8 mouse cellular contexts compared by ENCODE assay signal in the genomic region with DNA sequence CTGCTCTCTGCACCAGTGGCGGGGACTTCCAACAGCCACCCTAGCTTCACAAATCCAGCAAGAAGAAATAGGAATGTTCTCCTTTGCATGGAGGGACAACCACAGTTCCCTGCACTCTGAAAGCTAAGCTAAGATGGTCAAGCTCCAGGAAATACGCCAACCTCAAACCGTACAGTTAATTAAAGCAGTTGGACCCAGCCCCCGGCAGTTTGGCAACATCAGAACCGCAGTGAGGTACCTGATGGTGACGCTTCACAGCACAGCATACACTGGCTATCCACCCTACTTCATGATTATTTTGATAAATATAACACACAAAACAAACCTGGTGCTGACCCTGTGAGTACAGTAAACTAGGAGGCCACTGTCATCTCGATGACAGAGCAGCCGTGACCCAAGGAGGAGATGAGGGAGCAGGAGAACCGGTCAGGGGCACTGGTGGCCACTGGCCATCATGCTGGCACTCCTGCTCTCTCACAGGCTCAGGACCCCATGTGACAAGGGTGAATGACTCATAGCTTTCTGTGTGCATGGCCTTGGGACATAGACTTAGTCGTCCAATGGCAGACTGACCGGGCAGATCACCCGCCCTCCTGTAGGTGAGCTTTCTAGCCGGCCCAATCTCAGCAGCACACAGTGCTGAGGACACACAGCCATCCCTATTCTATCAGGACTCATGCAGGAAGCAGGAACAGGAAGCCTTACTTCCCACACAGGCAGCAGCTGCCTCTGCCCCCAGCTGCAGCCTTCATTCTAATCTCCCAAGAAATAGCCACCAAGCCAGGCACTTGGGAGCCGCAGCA. TPM values are rescaled to one million over a fixed set of nuclear protein-coding genes. Genes with fewer than 3 reads are reported as not detected.
DNase-seq lines count a peak whose midpoint lies in the region; ATAC-seq lines count a peak whose summit lies in the region.

No protein-coding gene starts in this region.

- H3K9me3 ChIP-seq in midbrain, embryonic 12.5 days = no peaks in the 10 kb centered on the region
- H3K9me3 ChIP-seq in midbrain, embryonic 11.5 days (ENCODE audit: control insufficient read depth, low read length) = no peaks in the 10 kb centered on the region
- no peaks in the 10 kb centered on the region for H3K9me3 ChIP-seq in heart, embryonic 16.5 days (replicated peaks; ENCODE audit: control insufficient read depth, low read length)
- no peaks in the 10 kb centered on the region for H3K9me3 ChIP-seq in neural tube, embryonic 14.5 days (ENCODE audit: control insufficient read depth, low read length)

- peaks cover 14% of the 10 kb centered on the region; the same call in 1 of the 2 replicates for H3K36me3 ChIP-seq in midbrain, embryonic 12.5 days
- H3K36me3 ChIP-seq in midbrain, embryonic 11.5 days (ENCODE audit: control insufficient read depth, insufficient read depth, low read length) = no peaks in the 10 kb centered on the region
- H3K36me3 ChIP-seq in heart, embryonic 16.5 days (ENCODE audit: control insufficient read depth, insufficient read depth) = peaks cover 15% of the 10 kb centered on the region
- no peaks in the 10 kb centered on the region for H3K36me3 ChIP-seq in neural tube, embryonic 14.5 days (ENCODE audit: control insufficient read depth, insufficient read depth, low read length)

- no peak overlapping the region for H3K4me2 ChIP-seq in midbrain, embryonic 12.5 days (replicated peaks)
- no peak overlapping the region for H3K4me2 ChIP-seq in midbrain, embryonic 11.5 days
- H3K4me2 ChIP-seq in heart, embryonic 16.5 days (ENCODE audit: low read depth, low read length) = peak overlapping the region; percentile 46; the same call in 1 of the 2 replicates
- no peak overlapping the region for H3K4me2 ChIP-seq in neural tube, embryonic 14.5 days (ENCODE audit: low read depth, low read length)

- WGBS in midbrain, embryonic 12.5 days = 87% methylated on average over 14 of the region's 14 CpGs
- 91% methylated on average over 14 of the region's 14 CpGs for WGBS in midbrain, embryonic 11.5 days
- WGBS in heart, embryonic 16.5 days = 48% methylated on average over 14 of the region's 14 CpGs
- WGBS in neural tube, embryonic 14.5 days = 87% methylated on average over 14 of the region's 14 CpGs

- no peak overlapping the region for H3K9ac ChIP-seq in midbrain, embryonic 12.5 days (replicated peaks)
- no peak overlapping the region for H3K9ac ChIP-seq in midbrain, embryonic 11.5 days (ENCODE audit: low read length)
- H3K9ac ChIP-seq in heart, embryonic 16.5 days (ENCODE audit: low read length) = peak overlapping the region; percentile 70
- H3K9ac ChIP-seq in neural tube, embryonic 14.5 days (replicated peaks; ENCODE audit: low read depth, low read length) = no peak overlapping the region

- H3K4me1 ChIP-seq in midbrain, embryonic 12.5 days = peaks cover 16% of the 10 kb centered on the region
- no peaks in the 10 kb centered on the region for H3K4me1 ChIP-seq in midbrain, embryonic 11.5 days (ENCODE audit: control insufficient read depth, insufficient read depth, low read length)
- H3K4me1 ChIP-seq in heart, embryonic 16.5 days (ENCODE audit: control insufficient read depth, insufficient read depth, low read length) = peaks cover 66% of the 10 kb centered on the region
- no peaks in the 10 kb centered on the region for H3K4me1 ChIP-seq in neural tube, embryonic 14.5 days (ENCODE audit: control insufficient read depth, insufficient read depth, low read length)

- DNase-seq in midbrain, embryonic 11.5 days (ENCODE audit: low spot score, missing footprints) = no peak
- peak; percentile 67 to 68 for DNase-seq in cerebellum, postnatal 10 days
- DNase-seq in kidney, postnatal 36 days = peak; percentile 53 to 67
- DNase-seq in embryo, embryonic 11 days = no peak

- H3K4me3 ChIP-seq in midbrain, embryonic 12.5 days = no peak overlapping the region
- H3K4me3 ChIP-seq in midbrain, embryonic 11.5 days (ENCODE audit: low read depth, low read length) = no peak overlapping the region
- no peak overlapping the region for H3K4me3 ChIP-seq in heart, embryonic 16.5 days (ENCODE audit: low read length)
- H3K4me3 ChIP-seq in neural tube, embryonic 14.5 days (ENCODE audit: low read depth, low read length) = no peak overlapping the region

- no peak for ATAC-seq in midbrain, embryonic 12.5 days (ENCODE audit: low FRiP score, low read depth)
- no peak for ATAC-seq in midbrain, embryonic 11.5 days (ENCODE audit: low FRiP score)
- 0 out of 2 replicates have a peak, but pooled peaks have one; percentile 4 for ATAC-seq in heart, embryonic 16.5 days (replicated peaks; ENCODE audit: extremely low read depth, insufficient read depth, low FRiP score)
- ATAC-seq in neural tube, embryonic 14.5 days (ENCODE audit: low read depth) = no peak
- ATAC-seq in activated CD4-positive, CD25-positive, alpha-beta regulatory T cell, adult 4 months = no peak

- peak overlapping the region; percentile 63 for H3K27ac ChIP-seq in midbrain, embryonic 12.5 days (replicated peaks)
- H3K27ac ChIP-seq in midbrain, embryonic 11.5 days (ENCODE audit: low read depth, low read length) = no peak overlapping the region
- peak overlapping the region; percentile 99 for H3K27ac ChIP-seq in heart, embryonic 16.5 days (ENCODE audit: low read length)
- peak overlapping the region; percentile 6; the same call in 1 of the 2 replicates for H3K27ac ChIP-seq in neural tube, embryonic 14.5 days (ENCODE audit: low read depth, low read length)

- H3K27me3 ChIP-seq in midbrain, embryonic 12.5 days = no peaks in the 10 kb centered on the region
- H3K27me3 ChIP-seq in midbrain, embryonic 11.5 days (ENCODE audit: control insufficient read depth, insufficient read depth, low read length) = no peaks in the 10 kb centered on the region
- H3K27me3 ChIP-seq in heart, embryonic 16.5 days (ENCODE audit: control insufficient read depth, insufficient read depth, low read length) = no peaks in the 10 kb centered on the region
- H3K27me3 ChIP-seq in neural tube, embryonic 14.5 days (ENCODE audit: control insufficient read depth, insufficient read depth, low read length) = no peaks in the 10 kb centered on the region

RNA-seq across cellular contexts. Expression of a gene that starts 41.0 kb away (rescaled TPM):
- 0.22 and 0.40 TPM in 2 replicates for polyA plus RNA-seq in midbrain, embryonic 12.5 days (2016; fragmentation: Nextera tagmentation; extraction: Ambion mirVana)
- polyA plus RNA-seq in midbrain, embryonic 11.5 days (2014; fragmentation: Nextera tagmentation; extraction: Ambion mirVana) = 0.11 and 0.34 TPM in 2 replicates
- polyA plus RNA-seq in heart, embryonic 16.5 days (2015; fragmentation: Nextera tagmentation; extraction: Ambion mirVana) = 0.05 TPM in 1 of 2 replicates, not detected in the other
- polyA plus RNA-seq in neural tube, embryonic 14.5 days (2014; fragmentation: Nextera tagmentation; extraction: Ambion mirVana) = 0.07 TPM in 1 of 2 replicates, not detected in the other
- not detected for polyA plus RNA-seq in activated CD4-positive, CD25-positive, alpha-beta regulatory T cell, adult 4 months (2017; shearing (Covaris generic))

RNA-seq across cellular contexts. Expression of a gene that starts 44.2 kb away (rescaled TPM):
- polyA plus RNA-seq in midbrain, embryonic 12.5 days (2016; fragmentation: Nextera tagmentation; extraction: Ambion mirVana) = 24.9 and 29.1 TPM in 2 replicates
- polyA plus RNA-seq in midbrain, embryonic 11.5 days (2014; fragmentation: Nextera tagmentation; extraction: Ambion mirVana) = 16.4 and 19.6 TPM in 2 replicates
- 22.8 and 29.7 TPM in 2 replicates for polyA plus RNA-seq in heart, embryonic 16.5 days (2015; fragmentation: Nextera tagmentation; extraction: Ambion mirVana)
- polyA plus RNA-seq in neural tube, embryonic 14.5 days (2014; fragmentation: Nextera tagmentation; extraction: Ambion mirVana) = 9.5 and 13.8 TPM in 2 replicates
- 100 to 1,000 TPM; 243 to 280 TPM for polyA plus RNA-seq in activated CD4-positive, CD25-positive, alpha-beta regulatory T cell, adult 4 months (2017; shearing (Covaris generic))

Comparison
In these comparisons a context has a peak if more than half of its experiments do, and no peak if none do; other contexts are left out.
1. DNase-seq: peak in cerebellum, postnatal 10 days (2 of 2) and kidney, postnatal 36 days (2 of 2); none in midbrain, embryonic 11.5 days (single experiment) and embryo, embryonic 11 days (single experiment).